Mouse (Mus musculus) midbrain, embryonic 15.5 days (tissue): ENCODE measurements around the gene Pex26. TPM values are rescaled to one million over a fixed set of nuclear protein-coding genes. Genes with fewer than 3 reads are reported as not detected.

ENCODE experiments used
- ATAC-seq: fragments of 200-750 bp; cut with Nextera tagmentation; replicated peaks from 2 replicates; pipeline ENCODE4 v1.8.0; 2017; ENCODE audit warnings: moderate TSS enrichment
- H3K27ac ChIP-seq: fragments of 300-500 bp; sonication (generic); 2 replicates; pipeline ENCODE4 v1.5.1; 2015; ENCODE audit warnings: mild to moderate bottlenecking, inconsistent platforms
- H3K27me3 ChIP-seq: fragments of 300-500 bp; sonication (generic); replicated peaks from 2 replicates; pipeline ENCODE4 v1.6.1; 2015; ENCODE audit warnings: inconsistent platforms
- H3K36me3 ChIP-seq: fragments of 300-500 bp; sonication (generic); replicated peaks from 2 replicates; pipeline ENCODE4 v1.6.1; 2015; ENCODE audit warnings: inconsistent platforms
- H3K4me1 ChIP-seq: fragments of 300-500 bp; sonication (generic); 2 replicates; pipeline ENCODE4 v1.6.1; 2015; ENCODE audit warnings: inconsistent platforms
- H3K4me2 ChIP-seq: fragments of 300-500 bp; sonication (generic); 2 replicates; pipeline ENCODE4 v1.6.1; 2015; ENCODE audit warnings: inconsistent platforms, mild to moderate bottlenecking, moderate library complexity
- H3K4me3 ChIP-seq: fragments of 300-500 bp; sonication (generic); 2 replicates; pipeline ENCODE4 v1.5.1; 2015; ENCODE audit warnings: mild to moderate bottlenecking, inconsistent platforms
- H3K9ac ChIP-seq: fragments of 300-500 bp; sonication (generic); 2 replicates; pipeline ENCODE4 v1.6.1; 2015; ENCODE audit warnings: mild to moderate bottlenecking, inconsistent platforms
- H3K9me3 ChIP-seq: fragments of 300-500 bp; sonication (generic); 2 replicates; pipeline ENCODE4 v1.6.1; 2016; ENCODE audit warnings: inconsistent platforms
- WGBS: fragments of 180-500 bp; shearing (Covaris S2); methylation state at CpG from one replicate; pipeline ENCODE4 v1.1.7; 2015; ENCODE audit warnings: mixed read lengths; 5-methylcytosine and 5-hydroxymethylcytosine counted together
- polyA plus RNA-seq: library from polyadenylated mRNA; unstranded; fragments of >200 nt; fragmentation: Nextera tagmentation; extraction: Ambion mirVana; gene quantifications from 2 replicates; pipeline ENCODE4 v1.2.1, GENCODE M21; 2015

Gene Pex26
- polyA plus RNA-seq, 1 experiment from 2014 or later, result 20.4 TPM

DNA sequence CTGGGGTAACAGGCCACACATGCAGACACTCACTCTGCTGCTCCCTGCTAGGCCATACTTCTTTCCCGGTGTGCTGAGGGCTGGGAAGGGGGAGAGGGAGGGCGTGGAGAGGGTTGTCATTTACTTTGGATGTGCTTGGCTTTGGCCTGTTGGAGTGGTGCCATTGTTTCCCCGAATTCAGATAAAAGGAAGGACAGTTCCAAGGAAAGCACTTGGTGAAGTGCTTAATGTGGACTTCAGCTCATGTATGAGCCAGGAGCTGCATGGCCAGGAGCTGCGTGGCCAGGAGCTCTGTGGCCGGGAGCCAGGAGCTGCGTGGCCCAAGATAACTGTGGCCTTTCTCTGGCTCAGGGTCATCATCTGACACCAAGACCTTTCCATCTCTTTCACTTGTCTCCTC lies 12.4 kb upstream of the Pex26 start:
- no peaks in the 10 kb centered on the region for H3K9me3 ChIP-seq
- no peak overlapping the region for H3K4me2 ChIP-seq
- H3K27me3 ChIP-seq, result no peaks in the 10 kb centered on the region
- WGBS, result 78% methylated on average over 6 of the region's 6 CpGs
- H3K27ac ChIP-seq, result no peak overlapping the region
- no peak overlapping the region for H3K9ac ChIP-seq
- H3K4me1 ChIP-seq, result peaks cover 4% of the 10 kb centered on the region
- H3K4me3 ChIP-seq, result no peak overlapping the region
- H3K36me3 ChIP-seq, result no peaks in the 10 kb centered on the region
- ATAC-seq, result no peak

DNA sequence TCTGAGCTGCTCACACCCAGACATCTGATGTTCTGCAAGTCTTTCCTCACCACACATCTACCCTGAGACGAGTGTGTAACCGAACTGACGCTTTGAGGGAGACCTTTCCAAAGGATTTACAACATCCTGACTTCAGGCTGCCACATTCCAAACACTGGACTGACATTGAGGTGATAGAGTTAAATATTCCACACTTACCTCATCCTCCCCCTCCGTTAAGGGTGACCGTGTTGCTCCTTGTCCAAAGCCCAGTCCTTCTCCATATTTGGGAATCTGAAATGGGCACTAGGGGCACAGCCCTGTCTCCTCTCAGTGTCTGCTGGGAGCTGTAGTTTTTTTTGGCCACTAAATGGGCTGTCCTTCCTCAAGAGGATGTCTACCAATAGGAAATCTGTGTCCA lies 10.0 kb upstream of the Pex26 start:
- ATAC-seq, result no peak
- 83% methylated on average over 5 of the region's 5 CpGs for WGBS
- H3K27ac ChIP-seq, result no peak overlapping the region
- no peak overlapping the region for H3K4me2 ChIP-seq
- H3K4me3 ChIP-seq, result no peak overlapping the region
- no peaks in the 10 kb centered on the region for H3K27me3 ChIP-seq
- no peaks in the 10 kb centered on the region for H3K36me3 ChIP-seq
- no peaks in the 10 kb centered on the region for H3K9me3 ChIP-seq
- peaks cover 9% of the 10 kb centered on the region for H3K4me1 ChIP-seq
- H3K9ac ChIP-seq, result no peak overlapping the region

DNA sequence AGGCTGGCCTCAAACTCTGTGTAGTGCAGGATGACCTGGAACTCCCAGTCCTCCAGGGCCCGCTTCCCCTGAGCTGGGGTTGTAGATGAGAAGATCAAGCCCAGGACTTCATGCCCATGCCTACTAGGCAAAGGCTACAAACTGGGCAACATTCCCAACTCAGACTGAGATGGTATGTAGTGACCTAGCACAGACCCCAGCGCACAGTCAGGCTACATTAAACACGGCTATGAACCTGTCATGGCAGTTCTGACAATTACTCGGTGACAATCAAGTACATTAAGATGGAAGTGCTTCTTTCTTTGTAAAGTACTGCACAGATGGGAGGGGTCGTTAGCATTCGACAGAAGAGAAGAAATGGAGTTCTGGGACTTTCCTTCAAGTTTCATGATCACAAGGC lies 8.7 kb upstream of the Pex26 start:
- H3K4me2 ChIP-seq, result no peak overlapping the region
- no peak overlapping the region for H3K4me3 ChIP-seq
- no peaks in the 10 kb centered on the region for H3K27me3 ChIP-seq
- no peak overlapping the region for H3K27ac ChIP-seq
- H3K9ac ChIP-seq, result no peak overlapping the region
- H3K9me3 ChIP-seq, result no peaks in the 10 kb centered on the region
- ATAC-seq, result no peak
- H3K36me3 ChIP-seq, result no peaks in the 10 kb centered on the region
- peaks cover 9% of the 10 kb centered on the region for H3K4me1 ChIP-seq
- WGBS, result 95% methylated on average over 6 of the region's 6 CpGs

DNA sequence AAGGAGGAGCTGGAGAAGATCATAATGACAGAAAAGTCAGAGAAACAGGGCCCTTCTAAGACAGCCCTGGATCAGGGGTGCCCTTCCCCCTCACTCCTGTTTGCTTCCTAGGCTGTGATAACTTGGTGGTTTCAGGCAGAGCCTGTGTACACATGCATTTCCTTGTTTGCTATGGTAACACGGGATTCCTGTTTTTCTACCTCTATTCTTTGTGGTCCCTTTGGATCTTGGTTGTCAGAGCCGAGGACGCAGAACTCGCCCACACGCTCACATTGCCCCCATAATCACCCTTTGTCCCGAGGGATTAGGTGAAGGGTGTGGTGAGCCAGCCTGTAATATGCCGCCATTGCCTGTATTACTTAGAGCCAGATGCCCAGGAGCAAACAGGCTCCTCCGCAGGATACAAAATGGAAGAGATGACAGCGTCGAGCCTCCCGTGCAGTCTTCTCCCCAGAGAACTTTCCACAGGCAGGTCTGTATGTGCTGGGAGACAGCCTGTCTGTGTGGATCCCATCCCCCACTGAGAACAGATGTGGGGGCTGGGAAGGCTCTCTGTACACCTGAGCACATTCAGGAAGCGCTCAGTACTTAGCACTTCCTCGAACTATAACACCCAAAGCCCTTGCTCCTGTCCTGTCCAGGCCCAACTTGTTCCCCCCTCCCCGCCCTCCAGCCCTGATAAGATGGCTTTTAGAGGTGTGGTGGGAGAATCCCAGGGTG lies 7.3 kb upstream of the Pex26 start:
- Histone ChIP-seq H3K27ac (no peak overlapping the region), H3K9me3 (no peaks in the 10 kb centered on the region), H3K36me3 (no peaks in the 10 kb centered on the region), H3K4me2 (no peak overlapping the region), H3K27me3 (no peaks in the 10 kb centered on the region), H3K9ac (no peak overlapping the region), H3K4me3 (no peak overlapping the region), H3K4me1 (peaks cover 9% of the 10 kb centered on the region)
- peak; percentile 43 for ATAC-seq
- WGBS, result 41% methylated on average over 14 of the region's 14 CpGs

DNA sequence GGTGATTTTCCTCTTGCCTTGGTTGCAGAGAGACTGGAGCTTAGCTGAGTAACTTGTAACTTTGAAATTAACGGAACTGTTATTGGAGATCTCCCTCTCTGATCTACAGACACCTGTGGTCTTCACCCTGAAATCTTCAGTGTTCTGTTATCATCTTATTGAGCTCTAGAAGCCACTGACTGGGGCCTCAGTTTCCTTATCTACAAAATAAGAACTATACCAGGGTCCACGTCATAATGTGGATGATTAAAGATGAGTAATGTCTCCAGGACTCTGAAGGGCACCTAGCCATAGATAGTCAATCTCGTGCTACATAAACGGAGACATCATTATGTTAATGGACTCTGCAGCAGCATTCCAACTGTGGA lies 6.8 kb upstream of the Pex26 start:
- Histone ChIP-seq H3K27me3 (no peaks in the 10 kb centered on the region), H3K9ac (no peak overlapping the region), H3K4me3 (no peak overlapping the region), H3K9me3 (no peaks in the 10 kb centered on the region), H3K36me3 (no peaks in the 10 kb centered on the region), H3K4me1 (peaks cover 9% of the 10 kb centered on the region), H3K27ac (no peak overlapping the region), H3K4me2 (no peak overlapping the region)
- 86% methylated on average over 4 of the region's 4 CpGs for WGBS
- no peak for ATAC-seq

DNA sequence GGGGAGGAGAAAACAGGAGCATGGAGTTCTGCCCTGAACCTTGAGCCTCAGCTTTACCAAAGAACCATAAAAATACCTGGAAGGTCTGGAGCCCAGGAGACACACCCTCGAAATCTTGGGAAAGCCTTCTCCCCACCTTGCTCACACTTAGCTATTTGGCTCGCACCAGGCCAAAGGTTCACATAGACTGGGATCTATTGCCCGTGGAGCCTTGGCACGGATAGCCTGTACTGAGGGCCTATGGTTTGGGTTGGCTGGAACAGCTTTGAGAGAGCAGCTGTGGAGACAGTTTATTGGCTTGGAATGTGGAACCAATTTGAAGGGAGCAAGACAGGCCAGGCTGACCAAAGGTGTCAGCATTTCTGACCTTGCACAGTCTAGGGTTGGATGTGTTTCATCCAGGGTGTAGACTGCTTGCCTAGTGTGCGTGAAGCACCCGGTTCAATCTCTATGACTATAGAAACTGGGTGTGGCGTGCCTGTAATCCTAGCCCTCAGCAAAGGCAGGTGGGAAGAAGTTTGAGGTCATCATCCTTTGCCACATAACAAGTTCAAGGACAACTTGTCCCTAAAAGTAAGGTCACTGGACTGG lies 6.3 kb upstream of the Pex26 start:
- WGBS, result 91% methylated on average over 7 of the region's 7 CpGs
- no peaks in the 10 kb centered on the region for H3K27me3 ChIP-seq

DNA sequence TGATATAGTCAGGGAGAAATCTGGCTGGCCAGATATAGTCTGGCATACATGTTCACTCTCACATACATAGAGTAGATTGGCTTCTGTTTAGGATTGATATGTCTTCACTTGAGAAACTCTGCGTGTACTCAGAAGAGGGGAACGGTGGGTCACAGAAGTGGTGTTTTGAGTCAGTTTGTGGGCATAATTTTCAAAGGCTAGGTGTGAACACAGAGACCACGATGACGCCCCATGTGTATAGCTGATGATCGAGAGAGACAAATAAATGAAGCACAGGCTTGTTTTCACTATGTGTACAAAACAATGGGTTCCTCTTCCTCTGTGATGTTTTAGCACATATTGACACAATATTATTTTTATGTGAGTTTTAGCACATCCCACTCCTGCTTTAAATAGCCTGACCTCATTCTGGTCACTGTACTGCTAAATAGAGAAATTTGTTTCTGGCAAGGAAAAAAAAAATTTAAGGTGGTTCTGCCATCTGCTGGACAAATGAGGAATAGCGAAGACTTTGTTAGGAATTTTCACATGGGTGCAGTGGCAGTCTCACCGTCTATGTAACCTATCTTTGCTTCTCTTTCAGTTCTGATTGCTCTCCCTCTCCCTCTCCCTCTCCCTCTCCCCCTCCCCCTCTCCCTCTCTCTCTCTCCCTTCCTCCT lies 4.6 kb upstream of the Pex26 start:
- Histone ChIP-seq H3K4me1 (peaks cover 11% of the 10 kb centered on the region), H3K27me3 (no peaks in the 10 kb centered on the region), H3K4me2 (no peak overlapping the region), H3K27ac (no peak overlapping the region), H3K9me3 (no peaks in the 10 kb centered on the region), H3K9ac (no peak overlapping the region), H3K4me3 (no peak overlapping the region), H3K36me3 (no peaks in the 10 kb centered on the region)
- 62% methylated on average over 7 of the region's 7 CpGs for WGBS
- no peak for ATAC-seq

More for the DNA sequence above, 6.3 kb upstream of the Pex26 start:
- Histone ChIP-seq H3K4me3 (no peak overlapping the region), H3K4me2 (no peak overlapping the region), H3K4me1 (peaks cover 9% of the 10 kb centered on the region), H3K36me3 (no peaks in the 10 kb centered on the region), H3K9ac (no peak overlapping the region), H3K27ac (no peak overlapping the region), H3K9me3 (no peaks in the 10 kb centered on the region)
- ATAC-seq, result no peak

DNA sequence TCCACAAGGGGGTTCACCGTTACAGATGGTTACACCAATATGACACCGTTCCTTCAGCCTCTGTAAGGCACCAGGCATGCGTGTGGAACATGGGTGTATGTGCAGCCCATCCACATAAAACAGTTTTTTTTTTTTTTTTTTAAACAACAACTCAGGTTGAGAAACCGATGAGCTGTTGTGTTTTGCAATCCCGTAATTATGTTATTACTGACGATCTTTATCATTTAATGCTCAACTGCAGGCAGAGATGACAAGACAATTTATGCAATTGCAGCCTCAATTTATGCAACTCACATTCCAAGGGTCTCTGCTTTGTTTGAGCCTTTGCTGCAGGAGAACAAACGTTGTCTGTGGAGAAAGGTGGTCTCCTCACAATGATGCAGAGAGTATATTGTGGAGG lies 3.6 kb upstream of the Pex26 start:
- no peak for ATAC-seq
- Histone ChIP-seq H3K4me3 (no peak overlapping the region), H3K9ac (no peak overlapping the region), H3K4me2 (no peak overlapping the region), H3K27ac (no peak overlapping the region), H3K36me3 (no peaks in the 10 kb centered on the region), H3K27me3 (no peaks in the 10 kb centered on the region), H3K4me1 (peaks cover 16% of the 10 kb centered on the region), H3K9me3 (no peaks in the 10 kb centered on the region)
- 70% methylated on average over 7 of the region's 7 CpGs for WGBS

DNA sequence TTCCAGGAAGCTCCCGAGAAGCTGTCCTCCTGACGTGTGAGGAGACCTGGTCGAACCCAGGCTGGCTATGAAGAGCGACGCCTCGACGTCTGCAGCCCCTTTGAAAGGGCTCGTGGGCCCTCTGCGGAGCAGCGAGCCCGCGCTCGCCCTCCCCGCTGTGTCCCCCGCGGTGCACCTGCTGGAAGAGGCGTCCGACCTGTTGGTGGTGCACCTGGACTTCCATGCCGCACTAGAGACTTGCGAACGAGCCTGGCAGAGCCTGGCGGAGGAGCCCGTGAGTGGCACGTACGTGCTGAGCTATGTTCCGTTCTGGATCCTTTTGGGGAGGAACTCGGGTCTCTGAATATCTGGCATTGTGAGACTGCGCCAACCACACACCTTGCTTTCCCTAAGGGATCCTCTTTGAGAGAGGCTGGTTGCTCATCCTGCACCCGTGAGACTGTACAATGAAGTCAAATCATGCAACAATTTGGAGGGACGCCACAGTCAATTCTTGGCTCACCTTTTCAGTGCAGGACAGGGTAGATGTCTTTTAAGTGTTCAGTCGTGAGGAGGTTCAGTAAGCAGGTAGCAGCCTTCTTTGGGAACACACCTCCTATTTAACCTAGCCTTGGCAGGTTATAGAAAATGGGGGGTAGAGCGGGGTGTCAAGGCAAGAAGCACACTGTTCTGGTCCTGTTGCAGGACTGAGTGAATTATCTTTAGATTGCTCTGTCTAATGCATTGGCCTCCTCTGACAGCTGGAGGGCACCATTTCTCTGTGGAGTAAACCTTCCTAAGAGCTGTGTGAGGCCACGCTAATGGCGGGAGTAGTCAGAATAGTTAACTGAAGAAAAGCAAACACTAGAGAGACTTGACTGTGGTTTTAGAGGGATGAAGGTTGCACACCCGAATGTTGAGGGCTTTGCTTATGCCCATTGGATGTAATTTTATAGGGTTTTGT lies 1.0 kb downstream of the Pex26 start:
- Histone ChIP-seq H3K9ac (peak overlapping the region; percentile 49), H3K4me1 (peaks cover 24% of the 10 kb centered on the region), H3K36me3 (0 out of 2 replicates have a peak, but pooled peaks cover 2% of the 10 kb centered on the region), H3K4me2 (peak overlapping the region; percentile 56), H3K27ac (peak overlapping the region; percentile 95), H3K4me3 (peak overlapping the region; percentile 50), H3K27me3 (no peaks in the 10 kb centered on the region), H3K9me3 (no peaks in the 10 kb centered on the region)
- 3% methylated on average over 35 of the region's 35 CpGs for WGBS
- peak; percentile 57 for ATAC-seq

DNA sequence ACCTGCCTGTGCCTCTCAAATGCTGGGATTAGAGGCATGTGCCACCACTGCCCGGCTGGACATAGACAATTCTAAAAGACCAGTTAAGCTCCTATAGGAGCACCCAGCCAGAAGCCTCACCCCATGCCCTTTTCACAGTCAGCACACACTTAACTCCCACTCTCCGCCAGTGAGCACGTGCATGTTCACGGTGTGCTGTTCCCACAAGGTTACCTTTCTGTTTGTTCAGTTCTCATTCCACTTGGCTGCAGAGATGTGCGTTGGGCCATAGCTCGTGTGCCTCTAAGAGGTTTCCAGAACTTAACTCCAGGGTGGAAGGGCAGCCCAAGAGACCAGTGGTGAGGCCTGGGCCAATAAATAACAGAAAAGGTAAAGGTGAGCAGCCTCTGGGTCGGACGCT lies 1.8 kb downstream of the Pex26 start:
- no peaks in the 10 kb centered on the region for H3K27me3 ChIP-seq
- WGBS, result 86% methylated on average over 8 of the region's 8 CpGs
- peaks cover 9% of the 10 kb centered on the region; the same call in 1 of the 2 replicates for H3K36me3 ChIP-seq
- ATAC-seq, result no peak
- peak overlapping the region; percentile 50 for H3K4me3 ChIP-seq
- no peak overlapping the region for H3K27ac ChIP-seq
- peak overlapping the region; percentile 25; the same call in 1 of the 2 replicates for H3K9ac ChIP-seq
- peak overlapping the region; percentile 56 for H3K4me2 ChIP-seq
- H3K9me3 ChIP-seq, result no peaks in the 10 kb centered on the region
- H3K4me1 ChIP-seq, result peaks cover 24% of the 10 kb centered on the region

DNA sequence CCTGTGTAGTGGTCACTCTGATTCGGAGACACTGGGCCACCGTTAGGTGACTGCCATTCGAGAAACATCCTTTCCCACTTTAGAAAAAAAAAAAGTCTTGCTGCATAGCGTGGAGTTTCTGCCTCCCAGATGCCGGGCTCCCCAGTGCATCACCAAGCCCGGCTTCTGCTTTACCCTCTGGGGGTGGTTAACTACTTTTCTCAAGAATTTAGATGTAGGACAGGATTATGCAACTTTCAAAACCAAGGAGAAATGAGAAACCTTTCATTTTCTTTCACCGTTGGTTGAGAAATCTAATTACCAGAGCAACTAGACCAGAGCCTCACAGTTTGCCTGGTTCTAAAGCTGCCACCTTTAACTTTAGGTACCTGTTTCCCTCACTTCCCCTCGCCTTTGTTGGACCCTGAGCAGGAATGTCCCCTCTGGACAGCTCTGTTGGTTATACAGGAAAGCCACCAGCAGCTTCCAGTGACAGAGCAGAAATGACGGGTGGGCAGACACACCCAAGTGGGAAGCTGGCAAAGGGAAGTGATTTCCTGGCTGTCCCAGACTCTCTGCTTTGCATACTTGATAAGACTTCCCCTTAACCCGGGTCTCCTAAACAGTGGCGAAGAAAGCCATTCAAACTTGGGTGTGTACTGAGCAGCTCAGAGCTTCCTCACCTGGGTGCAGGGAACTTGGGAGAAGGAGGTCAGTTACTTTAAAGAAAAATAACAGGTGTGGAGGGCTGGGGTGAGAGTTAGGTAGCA lies 8.0 kb downstream of the Pex26 start:
- no peaks in the 10 kb centered on the region for H3K27me3 ChIP-seq
- H3K4me3 ChIP-seq, result no peak overlapping the region
- H3K9me3 ChIP-seq, result no peaks in the 10 kb centered on the region
- 84% methylated on average over 11 of the region's 11 CpGs for WGBS
- H3K9ac ChIP-seq, result no peak overlapping the region
- no peak for ATAC-seq
- no peak overlapping the region for H3K4me2 ChIP-seq
- no peak overlapping the region for H3K27ac ChIP-seq
- peaks cover under 1% of the 10 kb centered on the region for H3K4me1 ChIP-seq
- H3K36me3 ChIP-seq, result peaks cover 25% of the 10 kb centered on the region; the same call in 1 of the 2 replicates
